ENCODE assay signal across 8 mouse cellular contexts in genomic region chr1:36271516-36272230, GRCm38 (mm10). TPM values are rescaled to one million over a fixed set of nuclear protein-coding genes. Genes with fewer than 3 reads are reported as not detected.
DNase-seq lines count a peak whose midpoint lies in the region; ATAC-seq and TF ChIP-seq lines count a peak whose summit lies in the region.

No protein-coding gene starts in this region.

- no peak overlapping the region for H3K4me3 ChIP-seq in heart, embryonic 10.5 days
- H3K4me3 ChIP-seq in lung, embryonic 16.5 days (ENCODE audit: low read length) = no peak overlapping the region
- H3K4me3 ChIP-seq in small intestine, adult 2 months (ENCODE audit: low read depth, low read length) = peak overlapping the region; percentile 77

- DNase-seq in heart, embryonic 10.5 days (ENCODE audit: low spot score) = no peak
- no peak for DNase-seq in heart, adult 18-20 months
- no peak for DNase-seq in lung, postnatal 36 days
- DNase-seq in kidney, postnatal 10 days = peak; percentile 40
- no peak for DNase-seq in ovary, adult 18-20 months (ENCODE audit: low spot score)
- no peak for DNase-seq in cerebellum, adult 11 months

- peaks cover 31% of the 10 kb centered on the region for H3K27me3 ChIP-seq in heart, embryonic 10.5 days (ENCODE audit: insufficient read depth, poor library complexity, severe bottlenecking)
- H3K27me3 ChIP-seq in lung, embryonic 16.5 days (ENCODE audit: control insufficient read depth, insufficient read depth, low read depth, low read length) = no peaks in the 10 kb centered on the region
- no peaks in the 10 kb centered on the region for H3K27me3 ChIP-seq in small intestine, adult 2 months (ENCODE audit: control insufficient read depth, insufficient read depth, low read length)

- 73% methylated on average over 8 of the region's 8 CpGs for WGBS in heart, embryonic 10.5 days
- WGBS in lung, embryonic 16.5 days = 61% methylated on average over 8 of the region's 8 CpGs
- 19% methylated on average over 8 of the region's 8 CpGs for WGBS in small intestine, adult 2 months

- ATAC-seq in lung, embryonic 16.5 days (ENCODE audit: low read depth) = no peak

- no peaks in the 10 kb centered on the region for H3K9me3 ChIP-seq in heart, embryonic 10.5 days
- H3K9me3 ChIP-seq in lung, embryonic 16.5 days (ENCODE audit: control insufficient read depth, low read length) = no peaks in the 10 kb centered on the region

- no peak overlapping the region; the same call in 1 of the 2 replicates for H3K4me2 ChIP-seq in lung, embryonic 16.5 days (ENCODE audit: low read depth, low read length)

- 0 out of 2 replicates have a peak overlapping the region, but pooled peaks have one; percentile 1 for H3K9ac ChIP-seq in lung, embryonic 16.5 days (ENCODE audit: low read length)

- peak overlapping the region; percentile 81 for H3K27ac ChIP-seq in heart, embryonic 10.5 days
- peak overlapping the region; percentile 24; the same call in 1 of the 2 replicates for H3K27ac ChIP-seq in lung, embryonic 16.5 days (ENCODE audit: low read length)
- H3K27ac ChIP-seq in small intestine, adult 2 months (ENCODE audit: insufficient read depth, low read depth, low read length) = peak overlapping the region; percentile 100

- no peaks in the 10 kb centered on the region for H3K36me3 ChIP-seq in heart, embryonic 10.5 days
- no peaks in the 10 kb centered on the region for H3K36me3 ChIP-seq in lung, embryonic 16.5 days (ENCODE audit: control insufficient read depth, insufficient read depth, low read length)
- H3K36me3 ChIP-seq in small intestine, adult 2 months (ENCODE audit: control insufficient read depth, insufficient read depth, low read length) = peaks cover 44% of the 10 kb centered on the region

- no peak for TF ChIP-seq CTCF in small intestine, adult 2 months (IDR thresholded peaks at IDR 0.05; ENCODE audit: extremely low read depth, insufficient read length, insufficient replicate concordance, low read depth, low read length)

- no peak; the same call in 1 of the 2 replicates for TF ChIP-seq POLR2A in small intestine, adult 2 months (IDR thresholded peaks at IDR 0.05; ENCODE audit: low read depth, low read length)

- peaks cover 59% of the 10 kb centered on the region for H3K4me1 ChIP-seq in heart, embryonic 10.5 days
- H3K4me1 ChIP-seq in lung, embryonic 16.5 days (replicated peaks; ENCODE audit: control insufficient read depth, insufficient read depth, low read length) = peaks cover 31% of the 10 kb centered on the region
- peaks cover 42% of the 10 kb centered on the region for H3K4me1 ChIP-seq in small intestine, adult 2 months (ENCODE audit: control insufficient read depth, insufficient read depth, insufficient read length, low read length)

RNA-seq across cellular contexts. Expression of gene Neurl3, which starts 2.8 kb away (rescaled TPM):
- 1.6 and 2.3 TPM in 2 replicates for polyA plus RNA-seq in heart, embryonic 10.5 days (2016; fragmentation: Nextera tagmentation; extraction: Ambion mirVana)
- 1 to 10 TPM; 3.2 to 3.4 TPM for total RNA-seq in heart, adult 18-20 months (2021)
- polyA plus RNA-seq in lung, embryonic 16.5 days (2015; fragmentation: Nextera tagmentation; extraction: Ambion mirVana) = 7.5 and 7.7 TPM in 2 replicates
- 105 and 170 TPM in 2 replicates for polyA plus RNA-seq in small intestine, adult 2 months (2012; rRNA removed)

RNA-seq across cellular contexts. Expression of gene Uggt1, which starts 27.2 kb away (rescaled TPM):
- polyA plus RNA-seq in heart, embryonic 10.5 days (2016; fragmentation: Nextera tagmentation; extraction: Ambion mirVana) = 45.8 and 51.9 TPM in 2 replicates
- 10 to 100 TPM; 26.3 to 28.2 TPM for total RNA-seq in heart, adult 18-20 months (2021)
- 51.8 and 56.1 TPM in 2 replicates for polyA plus RNA-seq in lung, embryonic 16.5 days (2015; fragmentation: Nextera tagmentation; extraction: Ambion mirVana)
- 6.2 and 11.7 TPM in 2 replicates for polyA plus RNA-seq in small intestine, adult 2 months (2012; rRNA removed)

RNA-seq across cellular contexts. Expression of gene Arid5a, which starts 35.9 kb away (rescaled TPM):
- 5.3 and 6.7 TPM in 2 replicates for polyA plus RNA-seq in heart, embryonic 10.5 days (2016; fragmentation: Nextera tagmentation; extraction: Ambion mirVana)
- 10 to 100 TPM; 10.8 to 12.7 TPM for total RNA-seq in heart, adult 18-20 months (2021)
- polyA plus RNA-seq in lung, embryonic 16.5 days (2015; fragmentation: Nextera tagmentation; extraction: Ambion mirVana) = 9.1 and 10.9 TPM in 2 replicates
- polyA plus RNA-seq in small intestine, adult 2 months (2012; rRNA removed) = 4.0 and 11.1 TPM in 2 replicates

Comparison
In these comparisons a context has a peak if more than half of its experiments do, and no peak if none do; other contexts are left out.
1. H3K27ac ChIP-seq: peak in every context shown above with its lines; median percentile 100 in small intestine, adult 2 months; 81 in heart, embryonic 10.5 days; 24 in lung, embryonic 16.5 days.
2. RNA of gene Neurl3, which starts 2.8 kb away (polyA plus RNA-seq): 105 to 170 TPM in small intestine, adult 2 months; 7.5 to 7.7 TPM in lung, embryonic 16.5 days and 1.6 to 2.3 TPM in heart, embryonic 10.5 days; every median in the first group is over 10 times any median in the second.